Mouse (Mus musculus): ENCODE measurements around the gene Sdhaf1.

- no peak for TF ChIP-seq CTCF (IDR thresholded peaks at IDR 0.05; ENCODE audit: control insufficient read depth, insufficient read depth, insufficient replicate concordance, low read depth, low read length)
- peak; percentile 97 for TF ChIP-seq POLR2A (IDR thresholded peaks at IDR 0.05; ENCODE audit: control insufficient read depth, low read depth, low read length)
Observed at GRCm38 (mm10) chr7:30279951-30280669, 43.6 kb downstream of the Sdhaf1 start, which contains the start of the genes Thap8 and Wdr62.
